Mouse (Mus musculus) hindbrain, embryonic 11.5 days (tissue): ENCODE measurements around the gene Slc38a10. TPM values are rescaled to one million over a fixed set of nuclear protein-coding genes. Genes with fewer than 3 reads are reported as not detected.

Experiments used
- polyA plus RNA-seq: library from polyadenylated mRNA; unstranded; fragments of >200 nt; fragmentation: Nextera tagmentation; extraction: Ambion mirVana; gene quantifications from 2 replicates; pipeline ENCODE4 v1.2.1, GENCODE M21; 2014

Slc38a10 gene
- polyA plus RNA-seq, 1 experiment from 2014 or later = 64.7 TPM

Other genes starting within 250 kb of the Slc38a10 start
- gene Chmp6, start 237.9 kb downstream of the Slc38a10 start, polyA plus RNA-seq = 87.2 and 88.3 TPM in 2 replicates
- gene Baiap2, start 208.6 kb downstream of the Slc38a10 start, polyA plus RNA-seq = 10.1 and 11.5 TPM in 2 replicates
- gene Aatk, start 104.2 kb downstream of the Slc38a10 start, polyA plus RNA-seq = 1.9 TPM in 2 replicates
- 24.2 and 24.6 TPM in 2 replicates for gene Cep131, start 64.5 kb downstream of the Slc38a10 start, polyA plus RNA-seq
- 16.9 and 17.6 TPM in 2 replicates for gene Tepsin, start 52.6 kb downstream of the Slc38a10 start, polyA plus RNA-seq
- gene Ndufaf8, start 52.4 kb downstream of the Slc38a10 start, polyA plus RNA-seq = 62.8 and 67.5 TPM in 2 replicates
- 18.1 and 23.1 TPM in 2 replicates for gene Bahcc1, start 81.6 kb upstream of the Slc38a10 start, polyA plus RNA-seq
- 3,592 and 3,665 TPM in 2 replicates for gene Actg1, start 197.2 kb upstream of the Slc38a10 start, polyA plus RNA-seq
- gene Fscn2, start 210.2 kb upstream of the Slc38a10 start, polyA plus RNA-seq = 1.1 and 1.5 TPM in 2 replicates
- 27.8 and 33.6 TPM in 2 replicates for gene Faap100, start 227.4 kb upstream of the Slc38a10 start, polyA plus RNA-seq